Comparison of ENCODE assay signal across 1 mouse cellular context in genomic region chr5:3646991-3647707, GRCm38 (mm10).
TF ChIP-seq lines count a peak whose summit lies in the region.

No protein-coding gene starts in this region.

TF ChIP-seq in CH12.LX, 34 proteins besides CTCF, POLR2A, EP300 and RAD21 (continued from another document):
- peak; percentile 81; the same call in 1 of the 2 replicates for TF ChIP-seq E2F4 (IDR thresholded peaks at IDR 0.05; ENCODE audit: insufficient replicate concordance, low read depth, low read length)
